ENCODE assay signal across 10 mouse cellular contexts in genomic region chr11:101891451-101891850, GRCm38 (mm10). TPM values are rescaled to one million over a fixed set of nuclear protein-coding genes. Genes with fewer than 3 reads are reported as not detected.
A peak's percentile ranks its signal among the peaks of the same experiment; 100 is the strongest.
DNase-seq lines count a peak whose midpoint lies in the region; ATAC-seq and TF ChIP-seq lines count a peak whose summit lies in the region.
"Had no signal": no experiment of that assay in that cellular context is flagged by ENCODE, and none has a peak within 500 bp of the region (broad histone marks: within the 10 kb centered on the region; RNA-seq: fewer than 3 reads in every experiment).

No protein-coding gene starts in this region.

- DNase-seq in adrenal gland, postnatal 10 days: peak; percentile 43
- no peak for DNase-seq in adrenal gland, postnatal 14 days
- no peak for DNase-seq in kidney, adult 8-10 months
- peak; percentile 54 for DNase-seq in embryonic facial prominence, embryonic 11.5 days (ENCODE audit: low spot score)
- DNase-seq in kidney, postnatal 0 days (ENCODE audit: low spot score): peak; percentile 48
- no peak for DNase-seq in layer of hippocampus, adult 9-10 months (ENCODE audit: low spot score)

- no peaks in the 10 kb centered on the region for H3K9me3 ChIP-seq in kidney, embryonic 14.5 days (ENCODE audit: control insufficient read depth, low read length)
- H3K9me3 ChIP-seq in embryonic facial prominence, embryonic 11.5 days (replicated peaks; ENCODE audit: control insufficient read depth, low read length): no peaks in the 10 kb centered on the region
- no peaks in the 10 kb centered on the region for H3K9me3 ChIP-seq in kidney, postnatal 0 days (replicated peaks; ENCODE audit: low read length)
- H3K9me3 ChIP-seq in liver, embryonic 12.5 days (replicated peaks): no peaks in the 10 kb centered on the region

- no peak for ATAC-seq in kidney, embryonic 14.5 days (ENCODE audit: low FRiP score, low TSS enrichment)
- no peak for ATAC-seq in embryonic facial prominence, embryonic 11.5 days (replicated peaks; ENCODE audit: insufficient number of reproducible peaks, low FRiP score, low TSS enrichment, low read depth)
- ATAC-seq in kidney, postnatal 0 days (replicated peaks; ENCODE audit: low FRiP score, low read depth): no peak
- ATAC-seq in liver, embryonic 12.5 days: no peak
- ATAC-seq: activated CD4-positive, CD25-positive, alpha-beta regulatory T cell, adult 4 months; midbrain, embryonic 16.5 days had no signal

- WGBS in kidney, embryonic 14.5 days: 4% methylated on average over 11 of the region's 11 CpGs
- 25% methylated on average over 11 of the region's 11 CpGs for WGBS in embryonic facial prominence, embryonic 11.5 days
- WGBS in kidney, postnatal 0 days: 4% methylated on average over 11 of the region's 11 CpGs
- 23% methylated on average over 11 of the region's 11 CpGs for WGBS in liver, embryonic 12.5 days (ENCODE audit: insufficient replicate concordance)

- H3K9ac ChIP-seq in kidney, embryonic 14.5 days (ENCODE audit: low read depth, low read length): no peak overlapping the region; the same call in 1 of the 2 replicates
- H3K9ac ChIP-seq in embryonic facial prominence, embryonic 11.5 days (replicated peaks; ENCODE audit: low read length): peak overlapping the region; percentile 46; the same call in 1 of the 2 replicates
- no peak overlapping the region for H3K9ac ChIP-seq in kidney, postnatal 0 days (ENCODE audit: low read depth, low read length)
- H3K9ac ChIP-seq in liver, embryonic 12.5 days: no peak overlapping the region

- H3K36me3 ChIP-seq in kidney, embryonic 14.5 days (ENCODE audit: control insufficient read depth, insufficient read depth, low read length): no peaks in the 10 kb centered on the region
- no peaks in the 10 kb centered on the region for H3K36me3 ChIP-seq in embryonic facial prominence, embryonic 11.5 days (replicated peaks; ENCODE audit: control insufficient read depth, insufficient read depth, low read depth, low read length)
- H3K36me3 ChIP-seq in kidney, postnatal 0 days (ENCODE audit: insufficient read depth, low read length): no peaks in the 10 kb centered on the region
- H3K36me3 ChIP-seq in liver, embryonic 12.5 days: no peaks in the 10 kb centered on the region

- peak overlapping the region; percentile 29 for H3K4me2 ChIP-seq in kidney, embryonic 14.5 days (replicated peaks; ENCODE audit: low read depth, low read length)
- H3K4me2 ChIP-seq in embryonic facial prominence, embryonic 11.5 days (ENCODE audit: low read depth, low read length): peak overlapping the region; percentile 19; the same call in 1 of the 2 replicates
- peak overlapping the region; percentile 37 for H3K4me2 ChIP-seq in kidney, postnatal 0 days (ENCODE audit: low read length)
- H3K4me2 ChIP-seq in liver, embryonic 12.5 days: no peak overlapping the region

- H3K4me3 ChIP-seq in kidney, embryonic 14.5 days (ENCODE audit: low read length): peak overlapping the region; percentile 3; the same call in 1 of the 2 replicates
- no peak overlapping the region for H3K4me3 ChIP-seq in embryonic facial prominence, embryonic 11.5 days (ENCODE audit: low read depth, low read length)
- no peak overlapping the region for H3K4me3 ChIP-seq in kidney, postnatal 0 days (replicated peaks; ENCODE audit: low read depth, low read length)
- no peak overlapping the region for H3K4me3 ChIP-seq in liver, embryonic 12.5 days

- peak overlapping the region; percentile 12; the same call in 1 of the 2 replicates for H3K27ac ChIP-seq in kidney, embryonic 14.5 days (ENCODE audit: low read depth, low read length)
- H3K27ac ChIP-seq in embryonic facial prominence, embryonic 11.5 days (replicated peaks; ENCODE audit: low read depth, low read length): no peak overlapping the region
- no peak overlapping the region for H3K27ac ChIP-seq in kidney, postnatal 0 days
- H3K27ac ChIP-seq in liver, embryonic 12.5 days: no peak overlapping the region

- H3K27me3 ChIP-seq in kidney, embryonic 14.5 days (ENCODE audit: control insufficient read depth, insufficient read depth, low read length): peaks cover 12% of the 10 kb centered on the region
- H3K27me3 ChIP-seq in embryonic facial prominence, embryonic 11.5 days (ENCODE audit: control insufficient read depth, insufficient read depth, low read length): no peaks in the 10 kb centered on the region
- H3K27me3 ChIP-seq in kidney, postnatal 0 days (ENCODE audit: insufficient read depth, low read length): peaks cover 10% of the 10 kb centered on the region
- H3K27me3 ChIP-seq in liver, embryonic 12.5 days (replicated peaks): peaks cover 98% of the 10 kb centered on the region

- H3K4me1 ChIP-seq in kidney, embryonic 14.5 days (ENCODE audit: control insufficient read depth, insufficient read depth, low read length): peaks cover 56% of the 10 kb centered on the region
- H3K4me1 ChIP-seq in embryonic facial prominence, embryonic 11.5 days (ENCODE audit: control insufficient read depth, insufficient read depth, low read length): peaks cover 9% of the 10 kb centered on the region
- H3K4me1 ChIP-seq in kidney, postnatal 0 days (replicated peaks; ENCODE audit: insufficient read depth, low read length): peaks cover 25% of the 10 kb centered on the region
- H3K4me1 ChIP-seq in liver, embryonic 12.5 days: 0 out of 2 replicates have a peak, but pooled peaks cover under 1% of the 10 kb centered on the region

- TF ChIP-seq CTCF in kidney, postnatal 0 days (IDR thresholded peaks at IDR 0.05; ENCODE audit: low read depth): no peak

RNA-seq across cellular contexts. Expression of gene Meox1, which starts 2.7 kb away (rescaled TPM):
- 10 to 100 TPM; 10.1 to 11.0 TPM for total RNA-seq in adrenal gland, postnatal 10 days (2021)
- total RNA-seq in adrenal gland, postnatal 14 days (2021): 8.4 and 9.2 TPM in 2 replicates
- 12.7 and 15.6 TPM in 2 replicates for polyA plus RNA-seq in kidney, embryonic 14.5 days (2014; fragmentation: Nextera tagmentation; extraction: Ambion mirVana)
- polyA plus RNA-seq in embryonic facial prominence, embryonic 11.5 days (2014; fragmentation: Nextera tagmentation; extraction: Ambion mirVana): 4.9 and 6.0 TPM in 2 replicates
- 13.9 and 14.3 TPM in 2 replicates for polyA plus RNA-seq in kidney, postnatal 0 days (2015; fragmentation: Nextera tagmentation; extraction: Ambion mirVana)
- 0.72 and 1.3 TPM in 2 replicates for polyA plus RNA-seq in liver, embryonic 12.5 days (2016; fragmentation: Nextera tagmentation; extraction: Ambion mirVana)
- polyA plus RNA-seq: activated CD4-positive, CD25-positive, alpha-beta regulatory T cell, adult 4 months had no signal

Comparison
In these comparisons a context has a peak if more than half of its experiments do, and no peak if none do; other contexts are left out.
1. DNase-seq: peak in adrenal gland, postnatal 10 days (single experiment), embryonic facial prominence, embryonic 11.5 days (single experiment) and kidney, postnatal 0 days (single experiment); none in adrenal gland, postnatal 14 days (single experiment), kidney, adult 8-10 months (0 of 2) and layer of hippocampus, adult 9-10 months (single experiment).